Mouse (Mus musculus): Measurements from ENCODE around the gene Spdef. TPM values are rescaled to one million over a fixed set of nuclear protein-coding genes. Genes with fewer than 3 reads are reported as not detected.
A peak's percentile ranks its signal among the peaks of the same experiment; 100 is the strongest.

The Spdef gene
- polyA plus RNA-seq, 1 experiment from 2014 or later = 0.88 TPM

- TF ChIP-seq CTCF (IDR thresholded peaks at IDR 0.05; ENCODE audit: low read depth) = no peak
- Histone ChIP-seq H3K27me3 (ENCODE audit: insufficient read depth, low read length) (no peaks in the 10 kb centered on the region), H3K4me2 (peak overlapping the region; percentile 51), H3K9ac (no peak overlapping the region), H3K36me3 (ENCODE audit: insufficient read depth) (no peaks in the 10 kb centered on the region), H3K4me1 (ENCODE audit: insufficient read depth) (no peaks in the 10 kb centered on the region), H3K27ac (ENCODE audit: low read depth) (no peak overlapping the region), H3K9me3 (ENCODE audit: low read depth, low read length) (no peaks in the 10 kb centered on the region), H3K4me3 (ENCODE audit: low read depth, low read length) (peak overlapping the region; percentile 17; the same call in 1 of the 2 replicates)
- 6% methylated on average over 16 of the region's 16 CpGs for WGBS
- 0 out of 2 replicates have a peak, but pooled peaks have one; percentile 22 for ATAC-seq (ENCODE audit: insufficient read depth)
- DNase-seq = peak; percentile 56
Observed at GRCm38 (mm10) chr17:27716804-27717203, 12.0 kb downstream of the Spdef start.

GRCm38 (mm10) chr17:27712832-27713231 is 15.9 kb downstream of the Spdef start:
- no peak overlapping the region for H3K4me2 ChIP-seq
- WGBS = 44% methylated on average over 1 of the region's 1 CpGs
- peak; percentile 69 for DNase-seq
- no peak for ATAC-seq (ENCODE audit: insufficient read depth)
- no peak overlapping the region for H3K9ac ChIP-seq
- no peak for TF ChIP-seq CTCF (IDR thresholded peaks at IDR 0.05; ENCODE audit: low read depth)
- H3K27me3 ChIP-seq (ENCODE audit: insufficient read depth, low read length) = no peaks in the 10 kb centered on the region
- H3K9me3 ChIP-seq (ENCODE audit: low read depth, low read length) = no peaks in the 10 kb centered on the region
- H3K27ac ChIP-seq (ENCODE audit: low read depth) = no peak overlapping the region
- no peaks in the 10 kb centered on the region for H3K4me1 ChIP-seq (ENCODE audit: insufficient read depth)
- no peaks in the 10 kb centered on the region for H3K36me3 ChIP-seq (ENCODE audit: insufficient read depth)
- no peak overlapping the region for H3K4me3 ChIP-seq (ENCODE audit: low read depth, low read length)

- no peaks in the 10 kb centered on the region for H3K9me3 ChIP-seq (ENCODE audit: low read depth, low read length)
- DNase-seq (no peak), ATAC-seq (ENCODE audit: insufficient read depth) (no peak)
- no peaks in the 10 kb centered on the region for H3K36me3 ChIP-seq (ENCODE audit: insufficient read depth)
- H3K9ac ChIP-seq = no peak overlapping the region
- no peaks in the 10 kb centered on the region for H3K4me1 ChIP-seq (ENCODE audit: insufficient read depth)
- H3K4me2 ChIP-seq = no peak overlapping the region
- no peaks in the 10 kb centered on the region for H3K27me3 ChIP-seq (ENCODE audit: insufficient read depth, low read length)
- no peak overlapping the region for H3K27ac ChIP-seq (ENCODE audit: low read depth)
- 82% methylated on average over 5 of the region's 5 CpGs for WGBS
- no peak for TF ChIP-seq CTCF (IDR thresholded peaks at IDR 0.05; ENCODE audit: low read depth)
- H3K4me3 ChIP-seq (ENCODE audit: low read depth, low read length) = no peak overlapping the region
Observed at GRCm38 (mm10) chr17:27709650-27710049, 19.1 kb downstream of the Spdef start.

DNA sequence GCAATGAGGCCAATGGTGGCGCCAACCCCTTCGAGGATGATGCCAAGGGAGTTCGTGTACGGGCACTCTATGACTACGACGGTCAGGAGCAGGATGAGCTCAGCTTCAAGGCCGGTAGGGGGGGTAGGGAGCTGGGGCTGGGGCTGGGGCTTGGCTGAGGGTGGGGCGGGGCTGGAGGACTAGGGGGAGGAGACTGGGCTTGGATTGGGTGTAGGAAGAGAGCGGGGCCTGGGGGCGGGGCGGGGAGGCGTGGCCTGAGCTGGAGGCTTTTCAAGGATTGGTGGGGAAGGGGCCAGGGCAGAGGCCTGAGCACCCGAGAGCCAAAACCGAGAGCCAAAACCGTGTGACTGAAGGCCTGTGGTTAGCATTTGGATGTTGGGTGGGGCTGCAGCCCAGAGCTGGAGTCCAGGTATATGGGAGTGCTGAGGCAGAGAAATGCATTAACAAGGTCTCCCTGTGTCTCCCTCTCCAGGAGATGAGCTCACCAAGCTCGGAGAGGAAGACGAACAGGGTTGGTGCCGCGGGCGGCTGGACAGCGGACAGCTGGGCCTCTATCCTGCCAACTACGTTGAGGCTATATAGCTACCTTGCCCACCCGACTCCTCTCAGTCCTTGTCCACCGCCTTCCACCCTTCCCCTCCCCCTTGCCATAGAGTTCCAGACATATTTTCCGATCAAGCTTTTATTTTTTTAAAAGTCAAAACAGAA is 20.6 kb downstream of the Spdef start:
- H3K4me2 ChIP-seq = peak overlapping the region; percentile 66
- DNase-seq = peak; percentile 86
- 3% methylated on average over 24 of the region's 25 CpGs for WGBS
- no peak overlapping the region for H3K27ac ChIP-seq (ENCODE audit: low read depth)
- H3K4me3 ChIP-seq (ENCODE audit: low read depth, low read length) = peak overlapping the region; percentile 30
- no peaks in the 10 kb centered on the region for H3K27me3 ChIP-seq (ENCODE audit: insufficient read depth, low read length)
- H3K9ac ChIP-seq = no peak overlapping the region; the same call in 1 of the 2 replicates
- no peaks in the 10 kb centered on the region for H3K4me1 ChIP-seq (ENCODE audit: insufficient read depth)
- ATAC-seq (ENCODE audit: insufficient read depth) = peak; percentile 95
- TF ChIP-seq CTCF (IDR thresholded peaks at IDR 0.05; ENCODE audit: low read depth) = peak; percentile 47
- H3K36me3 ChIP-seq (ENCODE audit: insufficient read depth) = no peaks in the 10 kb centered on the region
- H3K9me3 ChIP-seq (ENCODE audit: low read depth, low read length) = no peaks in the 10 kb centered on the region

- WGBS = 38% methylated on average over 10 of the region's 10 CpGs
Observed at GRCm38 (mm10) chr17:27705661-27706060, 23.1 kb downstream of the Spdef start.

DNA sequence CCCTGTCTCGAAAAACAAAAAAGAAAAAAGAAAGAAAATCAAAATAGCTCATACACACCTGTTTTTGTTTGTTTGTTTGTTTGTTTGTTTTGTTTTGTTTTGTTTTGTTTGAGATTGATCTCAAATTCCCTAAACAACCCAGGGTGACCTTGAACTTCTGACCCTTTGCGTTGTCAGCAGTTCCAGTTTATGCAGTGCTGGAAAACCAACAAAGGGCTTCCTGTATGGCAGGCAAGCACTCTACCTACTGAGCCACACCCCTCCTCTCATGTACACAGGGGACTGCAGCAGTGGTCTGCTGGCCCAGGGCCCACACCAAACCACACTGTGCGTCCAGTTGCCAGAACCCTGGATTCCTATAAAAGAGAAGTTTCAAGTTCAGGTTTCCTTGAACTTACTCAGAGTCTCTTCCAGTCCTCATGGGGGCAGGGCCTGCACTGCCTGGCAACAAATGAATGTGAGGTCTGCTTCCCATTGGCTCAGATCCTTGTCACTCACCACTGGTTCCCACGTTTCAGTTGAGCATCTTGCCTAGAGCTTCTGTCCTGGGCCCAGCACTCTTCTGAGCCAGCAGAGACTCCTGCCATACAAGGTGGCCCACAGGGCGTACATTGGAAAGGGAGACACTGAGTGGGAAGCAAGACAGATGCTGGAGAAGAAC is 24.7 kb downstream of the Spdef start:
- 54% methylated on average over 5 of the region's 5 CpGs for WGBS
- ATAC-seq (ENCODE audit: insufficient read depth) (no peak), DNase-seq (peak; percentile 72)
- H3K27me3 ChIP-seq (ENCODE audit: insufficient read depth, low read length) = no peaks in the 10 kb centered on the region
- no peak for TF ChIP-seq CTCF (IDR thresholded peaks at IDR 0.05; ENCODE audit: low read depth)
- no peak overlapping the region for H3K4me2 ChIP-seq
- no peaks in the 10 kb centered on the region for H3K9me3 ChIP-seq (ENCODE audit: low read depth, low read length)
- H3K4me1 ChIP-seq (ENCODE audit: insufficient read depth) = peaks cover 3% of the 10 kb centered on the region; the same call in 1 of the 2 replicates
- no peak overlapping the region for H3K9ac ChIP-seq
- H3K27ac ChIP-seq (ENCODE audit: low read depth) = no peak overlapping the region
- H3K36me3 ChIP-seq (ENCODE audit: insufficient read depth) = no peaks in the 10 kb centered on the region
- no peak overlapping the region for H3K4me3 ChIP-seq (ENCODE audit: low read depth, low read length)

More at GRCm38 (mm10) chr17:27705661-27706060, 23.1 kb downstream of the Spdef start:
- no peak overlapping the region for H3K4me2 ChIP-seq
- H3K36me3 ChIP-seq (ENCODE audit: insufficient read depth) = no peaks in the 10 kb centered on the region
- ATAC-seq (ENCODE audit: insufficient read depth) = no peak
- DNase-seq = no peak
- H3K4me1 ChIP-seq (ENCODE audit: insufficient read depth) = peaks cover 3% of the 10 kb centered on the region; the same call in 1 of the 2 replicates
- no peak for TF ChIP-seq CTCF (IDR thresholded peaks at IDR 0.05; ENCODE audit: low read depth)
- no peaks in the 10 kb centered on the region for H3K9me3 ChIP-seq (ENCODE audit: low read depth, low read length)
- no peak overlapping the region for H3K9ac ChIP-seq
- H3K27me3 ChIP-seq (ENCODE audit: insufficient read depth, low read length) = no peaks in the 10 kb centered on the region
- H3K4me3 ChIP-seq (ENCODE audit: low read depth, low read length) = no peak overlapping the region
- no peak overlapping the region for H3K27ac ChIP-seq (ENCODE audit: low read depth)

DNA sequence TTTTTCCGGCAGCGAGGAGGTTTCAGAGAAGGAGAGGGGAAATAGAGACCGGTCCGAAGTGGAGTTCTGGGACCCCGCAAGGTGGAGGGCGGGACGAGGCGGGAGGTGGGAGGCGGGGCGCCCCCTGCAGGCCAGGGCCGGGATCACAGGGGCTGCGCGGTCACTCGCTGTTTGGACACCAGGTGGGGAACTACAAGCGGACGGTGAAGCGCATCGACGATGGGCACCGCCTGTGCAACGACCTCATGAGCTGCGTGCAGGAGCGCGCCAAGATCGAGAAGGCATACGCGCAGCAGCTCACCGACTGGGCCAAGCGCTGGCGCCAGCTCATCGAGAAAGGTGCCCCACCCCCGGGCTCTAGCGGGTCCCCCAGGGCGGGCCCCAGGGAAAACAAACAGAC is 26.2 kb downstream of the Spdef start:
- Histone ChIP-seq H3K4me3 (ENCODE audit: low read depth, low read length) (peak overlapping the region; percentile 29), H3K4me1 (ENCODE audit: insufficient read depth) (peaks cover 3% of the 10 kb centered on the region; the same call in 1 of the 2 replicates), H3K9me3 (ENCODE audit: low read depth, low read length) (no peaks in the 10 kb centered on the region), H3K4me2 (peak overlapping the region; percentile 68), H3K27ac (ENCODE audit: low read depth) (no peak overlapping the region), H3K36me3 (ENCODE audit: insufficient read depth) (no peaks in the 10 kb centered on the region), H3K27me3 (ENCODE audit: insufficient read depth, low read length) (no peaks in the 10 kb centered on the region), H3K9ac (peak overlapping the region; percentile 34; the same call in 1 of the 2 replicates)
- 2% methylated on average over 34 of the region's 34 CpGs for WGBS
- TF ChIP-seq CTCF (IDR thresholded peaks at IDR 0.05; ENCODE audit: low read depth) = peak; percentile 84
- peak; percentile 52; the same call in 1 of the 2 replicates for ATAC-seq (ENCODE audit: insufficient read depth)
- peak; percentile 71 for DNase-seq

Data from lung, embryonic 14.5 days (tissue).